Mouse (Mus musculus): Measurements from ENCODE around the gene Prph. TPM values are rescaled to one million over a fixed set of nuclear protein-coding genes. Genes with fewer than 3 reads are reported as not detected.

The Prph gene
- polyA plus RNA-seq, 1 experiment from 2014 or later: 1.1 TPM

DNA sequence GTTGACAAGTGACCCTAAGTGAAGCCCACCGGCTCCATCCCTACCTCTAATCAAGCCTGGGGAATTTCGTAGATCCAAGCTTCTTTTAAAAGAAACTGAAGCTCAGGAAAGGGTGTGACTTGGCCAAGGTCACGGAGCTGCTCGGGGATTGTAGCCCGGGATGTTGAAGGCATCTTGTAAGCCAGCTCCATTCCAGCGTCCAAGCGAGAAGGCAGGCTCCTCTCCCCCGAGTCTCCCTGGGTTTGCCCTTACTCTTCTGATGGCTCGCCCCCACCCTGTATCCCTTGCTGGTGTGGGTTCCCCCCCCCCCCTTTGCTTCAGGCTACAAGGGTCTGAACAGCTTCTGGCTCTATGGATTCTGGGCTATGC is 43.5 kb downstream of the Prph start:
- H3K4me1 ChIP-seq: peaks cover 47% of the 10 kb centered on the region
- peak overlapping the region; percentile 67 for H3K27ac ChIP-seq
- H3K9me3 ChIP-seq: no peaks in the 10 kb centered on the region
- 2% methylated on average over 9 of the region's 9 CpGs for WGBS
- peaks cover 61% of the 10 kb centered on the region for H3K27me3 ChIP-seq (ENCODE audit: insufficient read depth, poor library complexity, severe bottlenecking)
- DNase-seq (ENCODE audit: low spot score): no peak
- no peaks in the 10 kb centered on the region for H3K36me3 ChIP-seq
- peak overlapping the region; percentile 61 for H3K4me3 ChIP-seq

DNA sequence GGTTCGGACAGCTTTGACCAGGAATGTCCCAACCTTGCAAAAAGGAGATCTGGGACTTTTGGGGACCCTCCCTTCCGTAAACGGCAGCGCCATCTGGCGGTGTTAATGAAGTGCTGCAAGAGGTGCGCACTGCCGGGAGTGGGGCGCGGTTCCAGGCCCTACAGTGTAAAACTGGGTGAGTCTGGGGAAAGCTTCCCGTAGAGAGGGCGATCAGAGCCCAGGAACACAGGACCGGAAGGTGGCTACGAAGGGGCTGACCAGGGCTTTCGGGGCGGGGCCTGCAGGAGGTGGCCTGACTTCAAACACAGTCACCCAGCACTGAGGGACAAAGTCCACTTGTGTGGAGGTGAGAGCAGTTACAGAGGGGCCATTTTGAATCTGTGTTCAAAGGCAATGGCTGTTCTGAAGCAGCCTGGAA is 44.2 kb downstream of the Prph start:
- peaks cover 42% of the 10 kb centered on the region for H3K4me1 ChIP-seq
- H3K9me3 ChIP-seq: no peaks in the 10 kb centered on the region
- under 1% methylated on average over 15 of the region's 15 CpGs for WGBS
- H3K36me3 ChIP-seq: no peaks in the 10 kb centered on the region
- peak overlapping the region; percentile 61 for H3K4me3 ChIP-seq
- peak overlapping the region; percentile 43; the same call in 1 of the 2 replicates for H3K27ac ChIP-seq
- H3K27me3 ChIP-seq (ENCODE audit: insufficient read depth, poor library complexity, severe bottlenecking): peaks cover 56% of the 10 kb centered on the region
- DNase-seq (ENCODE audit: low spot score): no peak

DNA sequence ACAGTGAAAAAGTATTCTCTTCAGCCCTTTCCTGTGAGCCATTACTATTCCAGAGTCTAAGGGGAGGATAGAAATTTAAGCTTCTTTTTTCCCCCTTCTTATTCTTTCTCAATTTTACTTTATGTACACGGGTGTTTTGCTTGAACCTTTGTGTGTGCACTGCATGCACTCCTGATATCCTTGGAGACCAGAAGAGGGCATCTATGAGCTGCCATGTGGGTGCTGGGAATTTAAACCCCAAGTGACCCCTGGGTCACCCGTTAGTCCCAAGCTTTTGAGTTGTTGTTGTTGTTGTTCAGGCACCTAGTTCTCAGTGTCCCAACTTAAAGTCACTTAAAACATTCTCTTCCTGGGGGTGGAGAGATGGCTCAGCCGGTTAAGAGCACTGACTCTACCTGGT is 45.0 kb downstream of the Prph start:
- Histone ChIP-seq H3K4me1 (peaks cover 36% of the 10 kb centered on the region), H3K36me3 (no peaks in the 10 kb centered on the region), H3K4me3 (no peak overlapping the region), H3K27ac (no peak overlapping the region), H3K9me3 (no peaks in the 10 kb centered on the region), H3K27me3 (ENCODE audit: insufficient read depth, poor library complexity, severe bottlenecking) (peaks cover 48% of the 10 kb centered on the region)
- 53% methylated on average over 3 of the region's 3 CpGs for WGBS
- no peak for DNase-seq (ENCODE audit: low spot score)

DNA sequence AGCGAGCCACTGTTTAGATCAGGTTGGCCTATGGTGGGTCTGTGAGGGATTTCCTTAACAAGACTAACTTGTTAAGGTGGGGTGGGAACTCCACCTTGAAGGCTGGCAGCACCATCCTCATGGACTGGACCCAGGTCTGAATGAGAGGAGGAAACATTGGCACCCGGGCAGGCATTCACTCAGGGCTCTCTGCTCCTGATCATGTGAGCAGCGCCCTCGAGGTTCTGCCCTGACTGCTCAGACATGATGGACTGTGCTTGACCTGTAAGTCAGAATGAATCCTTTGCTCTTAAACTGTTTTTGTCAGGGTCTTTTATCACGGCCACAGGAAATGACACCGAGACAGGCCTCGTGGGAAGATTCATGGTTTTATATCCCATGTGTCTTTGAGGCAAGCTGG is 50.3 kb downstream of the Prph start:
- Histone ChIP-seq H3K4me1 (no peaks in the 10 kb centered on the region), H3K36me3 (no peaks in the 10 kb centered on the region), H3K27ac (no peak overlapping the region), H3K9me3 (no peaks in the 10 kb centered on the region), H3K27me3 (ENCODE audit: insufficient read depth, poor library complexity, severe bottlenecking) (no peaks in the 10 kb centered on the region), H3K4me3 (no peak overlapping the region)
- 63% methylated on average over 7 of the region's 7 CpGs for WGBS
- no peak for DNase-seq (ENCODE audit: low spot score)

DNA sequence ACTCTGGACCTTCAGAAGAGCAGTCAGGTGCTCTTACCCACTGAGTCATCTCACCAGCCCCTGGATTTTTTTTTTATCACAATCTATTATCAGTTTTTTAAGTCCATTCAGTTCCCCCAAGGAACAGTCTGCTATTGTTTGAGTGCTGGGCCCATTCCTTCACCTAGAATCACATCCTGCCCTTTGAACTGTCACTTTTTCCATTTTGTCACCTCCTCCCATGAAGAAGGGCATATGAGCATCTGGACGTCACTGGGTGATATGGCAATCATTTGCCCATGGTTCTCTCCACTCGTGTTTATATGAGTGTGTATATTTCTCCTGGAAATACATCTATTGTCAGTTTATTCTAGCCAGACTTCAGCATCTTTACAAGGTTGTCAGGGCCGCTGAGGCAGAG is 52.9 kb downstream of the Prph start:
- Histone ChIP-seq H3K4me3 (no peak overlapping the region), H3K9me3 (no peaks in the 10 kb centered on the region), H3K36me3 (no peaks in the 10 kb centered on the region), H3K4me1 (no peaks in the 10 kb centered on the region), H3K27ac (no peak overlapping the region), H3K27me3 (ENCODE audit: insufficient read depth, poor library complexity, severe bottlenecking) (no peaks in the 10 kb centered on the region)
- 72% methylated on average over 3 of the region's 3 CpGs for WGBS
- DNase-seq (ENCODE audit: low spot score): no peak

Small RNA genes lying within 50 kb of the gene (microRNA-seq; reads per million reads assigned to microRNA genes)
- gene Mir6960: 0.76 reads per million

Other genes with a start within 250 kb of the Prph start
- 0.06 TPM in 1 of 2 replicates, not detected in the other for gene Ddn, start 245.7 kb upstream of the Prph start, polyA plus RNA-seq (2016; fragmentation: Nextera tagmentation; extraction: Ambion mirVana)
- 95.0 and 97.7 TPM in 2 replicates for gene Prkag1, start 223.7 kb upstream of the Prph start, polyA plus RNA-seq (2016; fragmentation: Nextera tagmentation; extraction: Ambion mirVana)
- gene Kmt2d, start 184.0 kb upstream of the Prph start, polyA plus RNA-seq (2016; fragmentation: Nextera tagmentation; extraction: Ambion mirVana): 10.1 and 12.0 TPM in 2 replicates
- 6.5 and 11.8 TPM in 2 replicates for gene Rhebl1, start 160.6 kb upstream of the Prph start, polyA plus RNA-seq (2016; fragmentation: Nextera tagmentation; extraction: Ambion mirVana)
- gene Dhh, start 156.6 kb upstream of the Prph start, polyA plus RNA-seq (2016; fragmentation: Nextera tagmentation; extraction: Ambion mirVana): 2.9 and 3.0 TPM in 2 replicates
- gene Lmbr1l, start 136.9 kb upstream of the Prph start, polyA plus RNA-seq (2016; fragmentation: Nextera tagmentation; extraction: Ambion mirVana): 14.9 and 20.2 TPM in 2 replicates
- 1,935 and 2,007 TPM in 2 replicates for gene Tuba1b, start 120.6 kb upstream of the Prph start, polyA plus RNA-seq (2016; fragmentation: Nextera tagmentation; extraction: Ambion mirVana)
- not detected in 2 replicates for gene Gm49450, start 101.6 kb upstream of the Prph start, polyA plus RNA-seq (2016; fragmentation: Nextera tagmentation; extraction: Ambion mirVana)
- 1,319 and 1,394 TPM in 2 replicates for gene Tuba1a, start 101.5 kb upstream of the Prph start, polyA plus RNA-seq (2016; fragmentation: Nextera tagmentation; extraction: Ambion mirVana)
- gene Tuba1c, start 25.3 kb upstream of the Prph start, polyA plus RNA-seq (2016; fragmentation: Nextera tagmentation; extraction: Ambion mirVana): 172 and 183 TPM in 2 replicates
- gene Troap, start 19.4 kb downstream of the Prph start, polyA plus RNA-seq (2016; fragmentation: Nextera tagmentation; extraction: Ambion mirVana): 35.7 TPM in 2 replicates
- gene C1ql4, start 32.6 kb downstream of the Prph start, polyA plus RNA-seq (2016; fragmentation: Nextera tagmentation; extraction: Ambion mirVana): 0.12 and 0.20 TPM in 2 replicates
- gene Dnajc22, start 38.0 kb downstream of the Prph start, polyA plus RNA-seq (2016; fragmentation: Nextera tagmentation; extraction: Ambion mirVana): 2.7 and 7.5 TPM in 2 replicates
- 42.1 and 58.5 TPM in 2 replicates for gene Spats2, start 70.7 kb downstream of the Prph start, polyA plus RNA-seq (2016; fragmentation: Nextera tagmentation; extraction: Ambion mirVana)
- gene Kcnh3, start 169.7 kb downstream of the Prph start, polyA plus RNA-seq (2016; fragmentation: Nextera tagmentation; extraction: Ambion mirVana): 0.27 and 0.28 TPM in 2 replicates
- gene Mcrs1, start 196.8 kb downstream of the Prph start, polyA plus RNA-seq (2016; fragmentation: Nextera tagmentation; extraction: Ambion mirVana): 174 and 196 TPM in 2 replicates
- gene Prpf40b, start 239.9 kb downstream of the Prph start, polyA plus RNA-seq (2016; fragmentation: Nextera tagmentation; extraction: Ambion mirVana): 40.0 and 54.7 TPM in 2 replicates
- gene Fam186b, start 240.7 kb downstream of the Prph start, polyA plus RNA-seq (2016; fragmentation: Nextera tagmentation; extraction: Ambion mirVana): 0.19 and 0.37 TPM in 2 replicates

All from heart, embryonic 10.5 days (tissue).